Mouse (Mus musculus) ovary, postnatal 36 days (tissue): ENCODE data around the gene Rapgef5.

Source experiments
- DNase-seq: peaks from one replicate; pipeline ENCODE4 v3.0.0; 2022; ENCODE audit warnings: low spot score, mixed read lengths

Gene Rapgef5

GRCm38 (mm10) chr12:117531106-117531505 lies 14.8 kb downstream of the Rapgef5 start:
- no peak for DNase-seq

- peak; percentile 38 for DNase-seq
Measured at GRCm38 (mm10) chr12:117533176-117534086, 17.2 kb downstream of the Rapgef5 start.

GRCm38 (mm10) chr12:117534087-117534751 lies 17.9 kb downstream of the Rapgef5 start:
- DNase-seq: peak; percentile 8

GRCm38 (mm10) chr12:117540352-117540751 lies 24.1 kb downstream of the Rapgef5 start:
- DNase-seq: no peak

GRCm38 (mm10) chr12:117545277-117545676 lies 29.0 kb downstream of the Rapgef5 start:
- DNase-seq: no peak

GRCm38 (mm10) chr12:117553353-117553752 lies 37.1 kb downstream of the Rapgef5 start:
- DNase-seq: no peak

GRCm38 (mm10) chr12:117554612-117555063 lies 38.4 kb downstream of the Rapgef5 start:
- DNase-seq: no peak

GRCm38 (mm10) chr12:117560450-117560849 lies 44.2 kb downstream of the Rapgef5 start:
- DNase-seq: peak; percentile 4

- no peak for DNase-seq
Measured at GRCm38 (mm10) chr12:117561411-117562059, 45.3 kb downstream of the Rapgef5 start.

- no peak for DNase-seq
Measured at GRCm38 (mm10) chr12:117562085-117562484, 45.8 kb downstream of the Rapgef5 start.

GRCm38 (mm10) chr12:117563859-117564258 lies 47.6 kb downstream of the Rapgef5 start:
- no peak for DNase-seq

- no peak for DNase-seq
Measured at GRCm38 (mm10) chr12:117566298-117566697, 50.0 kb downstream of the Rapgef5 start.

GRCm38 (mm10) chr12:117569671-117570070 lies 53.4 kb downstream of the Rapgef5 start:
- no peak for DNase-seq

- DNase-seq: no peak
Measured at GRCm38 (mm10) chr12:117584256-117584655, 68.0 kb downstream of the Rapgef5 start.

- no peak for DNase-seq
Measured at GRCm38 (mm10) chr12:117585390-117585789, 69.1 kb downstream of the Rapgef5 start.

GRCm38 (mm10) chr12:117586124-117586523 lies 69.8 kb downstream of the Rapgef5 start:
- peak; percentile 75 for DNase-seq

- DNase-seq: no peak
Measured at GRCm38 (mm10) chr12:117589186-117589585, 72.9 kb downstream of the Rapgef5 start.

- no peak for DNase-seq
Measured at GRCm38 (mm10) chr12:117592019-117592418, 75.7 kb downstream of the Rapgef5 start.

- DNase-seq: no peak
Measured at GRCm38 (mm10) chr12:117592583-117592982, 76.3 kb downstream of the Rapgef5 start.

GRCm38 (mm10) chr12:117595179-117595578 lies 78.9 kb downstream of the Rapgef5 start:
- no peak for DNase-seq

- DNase-seq: no peak
Measured at GRCm38 (mm10) chr12:117598190-117598589, 81.9 kb downstream of the Rapgef5 start.

- no peak for DNase-seq
Measured at GRCm38 (mm10) chr12:117605966-117606365, 89.7 kb downstream of the Rapgef5 start.
